Mouse (Mus musculus): ENCODE results near the gene Ms4a3.

The Ms4a3 gene

DNA sequence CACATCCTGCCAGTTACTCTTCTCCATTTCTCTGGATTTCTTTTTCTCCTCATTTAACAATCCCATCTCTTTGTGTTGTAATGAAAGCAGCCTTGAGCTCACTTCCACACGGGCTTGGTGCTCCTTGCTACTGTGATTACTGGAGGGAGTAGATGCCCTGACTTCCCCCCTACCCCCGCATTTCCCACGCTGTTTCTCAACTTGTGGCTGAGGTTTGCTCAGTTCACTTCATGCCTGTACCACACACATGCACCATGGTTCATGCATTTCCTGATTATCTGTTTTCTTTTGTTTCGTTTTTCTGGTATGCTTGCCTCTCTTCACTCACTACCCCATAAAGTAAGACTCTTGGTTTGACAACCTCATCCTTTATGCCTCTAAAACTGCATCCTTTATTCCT is 51.4 kb downstream of the Ms4a3 start:
- no peak for DNase-seq
